Mouse (Mus musculus): ENCODE data around the gene Mcu. TPM values are rescaled to one million over a fixed set of nuclear protein-coding genes. Genes with fewer than 3 reads are reported as not detected.

Mcu gene
- total RNA-seq, 2 experiments from 2014 or later: 40.0 to 43.1 TPM

DNA sequence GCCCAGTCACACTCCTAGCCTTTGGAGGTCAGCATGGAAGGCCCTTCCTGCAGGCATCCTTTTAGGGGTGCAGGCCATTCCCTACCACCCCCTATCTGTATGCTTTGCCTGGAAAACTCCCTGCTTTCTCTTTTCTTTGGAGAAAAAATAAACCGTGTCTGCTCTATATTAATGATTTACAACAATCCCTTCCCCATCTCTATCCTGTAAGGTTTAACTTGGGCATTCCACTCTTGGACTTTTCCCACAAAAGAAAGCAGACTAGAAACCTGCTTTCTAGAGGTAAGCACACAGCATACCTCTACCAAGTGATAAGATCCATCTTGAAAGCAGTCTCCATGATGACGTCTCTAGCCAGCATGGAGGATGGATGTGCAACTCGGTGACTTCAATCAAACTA, 75.9 kb downstream of the Mcu start:
- no peak for ATAC-seq (replicated peaks; ENCODE audit: poor library complexity, severe bottlenecking)

DNA sequence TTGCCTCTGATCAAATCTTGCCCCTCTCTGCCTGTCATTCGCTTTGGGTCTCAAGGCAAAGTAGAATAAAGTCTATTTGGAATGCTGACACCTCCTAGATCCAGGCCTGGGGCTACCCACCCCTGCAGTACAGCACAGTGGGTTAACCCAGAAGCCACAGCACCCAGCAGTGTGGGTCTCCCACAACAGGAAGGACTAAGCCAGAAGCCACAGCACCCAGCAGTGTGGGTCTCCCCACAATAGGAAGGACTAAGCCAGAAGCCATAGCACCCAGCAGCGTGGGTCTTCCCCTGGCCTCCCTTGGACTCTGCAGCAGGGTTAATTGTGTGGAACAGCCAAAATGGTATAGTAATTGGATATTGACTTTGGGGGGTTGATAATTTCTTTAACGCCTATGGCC, 76.4 kb downstream of the Mcu start:
- ATAC-seq (replicated peaks; ENCODE audit: poor library complexity, severe bottlenecking): peak; percentile 40

DNA sequence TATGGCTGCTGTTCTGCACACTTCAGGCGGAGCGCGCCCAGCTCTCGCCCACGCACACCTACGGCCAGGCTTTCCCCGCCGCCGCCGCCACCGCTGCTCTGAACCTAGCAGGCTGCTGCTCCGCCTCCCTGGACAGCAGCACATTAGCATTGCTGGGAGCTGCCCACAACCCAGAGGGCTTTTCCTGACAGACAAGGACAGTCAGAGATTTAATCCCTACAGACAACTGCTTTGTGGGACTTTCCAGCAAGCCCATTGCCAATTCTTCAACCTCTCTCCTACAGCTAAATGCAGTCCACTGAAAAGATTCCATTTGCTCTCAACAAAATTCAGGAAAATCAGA, 77.0 kb downstream of the Mcu start:
- ATAC-seq (replicated peaks; ENCODE audit: poor library complexity, severe bottlenecking): no peak; the same call in 1 of the 2 replicates

DNA sequence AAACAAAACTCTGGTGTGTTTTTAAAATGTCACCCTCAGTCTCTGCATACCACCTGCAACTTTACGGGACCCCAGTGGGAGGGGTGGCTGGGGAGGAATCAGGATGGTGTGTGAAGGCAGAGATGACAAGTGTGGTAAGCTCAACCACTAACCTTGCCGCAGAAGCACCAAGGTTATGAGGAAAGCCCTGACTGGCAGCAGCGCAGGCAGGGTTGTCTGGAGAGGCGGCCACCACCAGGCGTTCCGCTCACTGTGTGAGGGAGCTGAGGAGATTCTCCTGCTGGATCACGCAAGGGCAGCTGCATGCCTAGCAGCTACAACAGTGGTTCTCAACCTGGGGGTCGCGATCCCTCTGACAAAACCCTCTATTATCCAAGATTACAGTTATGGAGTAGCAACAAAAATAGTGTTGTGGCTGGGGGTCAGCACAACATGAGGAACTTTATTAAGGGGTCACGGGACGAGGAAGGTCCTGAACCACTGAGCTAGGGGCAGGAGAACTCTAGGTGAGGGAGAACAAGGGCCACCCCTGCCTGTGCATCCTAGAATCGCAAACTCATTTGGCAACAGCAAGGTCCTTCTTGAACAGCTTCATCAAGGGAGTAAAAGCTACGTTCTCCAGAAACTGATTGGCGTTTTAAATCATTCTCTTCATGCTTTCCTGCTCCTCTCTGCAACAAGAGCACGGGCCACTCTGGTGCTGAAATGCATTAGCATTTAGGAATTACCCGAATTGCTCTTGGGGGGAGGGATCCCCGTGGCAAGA, 77.5 kb downstream of the Mcu start:
- peak; percentile 39 for ATAC-seq (replicated peaks; ENCODE audit: poor library complexity, severe bottlenecking)

DNA sequence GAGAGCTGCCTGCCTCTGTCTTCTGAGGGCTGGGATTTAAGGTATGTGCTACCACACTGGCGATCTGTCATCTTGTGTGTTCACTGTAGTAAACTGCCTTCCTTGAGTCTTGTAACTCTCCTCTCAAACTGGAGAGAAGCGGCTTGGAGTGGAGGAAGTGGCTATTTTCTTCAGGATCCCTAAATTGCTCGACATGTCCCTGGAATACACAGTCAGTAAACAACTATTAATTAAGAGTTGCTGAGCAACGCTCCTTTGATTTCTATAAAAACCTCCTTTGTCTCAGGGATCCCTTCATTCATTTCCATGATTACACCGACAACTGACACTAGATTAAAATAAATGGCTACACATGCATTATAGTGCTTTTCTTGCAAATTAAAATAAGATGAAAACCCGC, 78.4 kb downstream of the Mcu start:
- no peak for ATAC-seq (replicated peaks; ENCODE audit: poor library complexity, severe bottlenecking)

DNA sequence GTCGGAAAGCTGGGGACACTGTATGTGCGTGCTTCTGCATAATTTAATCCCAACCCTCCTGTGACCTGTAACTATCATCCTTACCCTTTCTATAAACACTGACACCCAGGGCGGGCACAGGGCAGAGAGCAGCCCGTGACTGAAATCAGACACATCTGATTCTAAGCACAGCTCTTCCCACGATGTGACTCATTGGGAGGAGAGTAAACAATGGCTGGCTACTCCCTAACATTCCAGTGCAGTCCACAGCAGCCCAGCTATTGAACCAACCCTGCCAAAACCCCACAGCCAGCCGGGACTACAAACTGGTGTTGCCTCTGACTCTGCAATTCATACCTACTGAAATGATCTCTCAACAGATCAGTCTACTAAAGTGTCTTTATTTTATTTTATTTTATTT, 78.9 kb downstream of the Mcu start:
- no peak for ATAC-seq (replicated peaks; ENCODE audit: poor library complexity, severe bottlenecking)

DNA sequence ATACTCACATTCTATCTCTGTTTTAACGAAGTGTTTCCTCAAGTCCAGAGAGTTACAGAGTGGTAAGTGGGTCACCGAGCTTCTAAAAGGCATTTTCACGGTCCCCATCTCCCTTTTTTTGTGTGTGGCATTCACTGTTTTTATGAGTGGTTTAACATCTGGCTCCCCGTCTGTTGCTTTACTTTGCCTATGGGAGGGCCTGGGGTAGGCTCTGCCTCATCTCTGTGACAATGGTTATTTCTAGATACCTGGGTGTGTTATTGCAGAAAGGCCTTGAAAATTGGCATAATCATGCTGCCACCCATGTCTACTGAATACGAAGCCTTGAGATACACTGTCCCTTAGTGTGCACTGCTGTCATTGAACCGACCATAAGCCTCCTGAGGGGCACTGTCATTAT, 84.2 kb downstream of the Mcu start:
- no peak for ATAC-seq (replicated peaks; ENCODE audit: poor library complexity, severe bottlenecking)

DNA sequence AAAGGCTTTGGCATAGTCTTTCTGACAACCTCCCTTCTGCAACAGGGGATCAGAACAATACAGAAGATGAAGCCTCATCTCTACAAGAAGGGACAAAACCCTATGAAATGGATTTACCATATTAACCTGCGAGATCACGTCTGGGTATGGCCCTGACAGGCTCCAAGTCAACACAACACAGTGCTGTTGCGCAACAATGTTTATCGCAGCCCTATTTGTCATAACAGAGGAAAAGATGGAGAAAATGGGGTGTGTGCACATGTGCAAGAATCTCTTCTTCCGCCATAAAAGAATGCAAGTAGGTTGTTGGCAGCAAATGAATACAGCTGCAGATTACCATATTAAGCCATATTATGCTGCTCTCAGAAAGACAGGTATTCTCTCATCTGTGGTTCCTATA, 88.7 kb downstream of the Mcu start:
- ATAC-seq (replicated peaks; ENCODE audit: poor library complexity, severe bottlenecking): no peak

DNA sequence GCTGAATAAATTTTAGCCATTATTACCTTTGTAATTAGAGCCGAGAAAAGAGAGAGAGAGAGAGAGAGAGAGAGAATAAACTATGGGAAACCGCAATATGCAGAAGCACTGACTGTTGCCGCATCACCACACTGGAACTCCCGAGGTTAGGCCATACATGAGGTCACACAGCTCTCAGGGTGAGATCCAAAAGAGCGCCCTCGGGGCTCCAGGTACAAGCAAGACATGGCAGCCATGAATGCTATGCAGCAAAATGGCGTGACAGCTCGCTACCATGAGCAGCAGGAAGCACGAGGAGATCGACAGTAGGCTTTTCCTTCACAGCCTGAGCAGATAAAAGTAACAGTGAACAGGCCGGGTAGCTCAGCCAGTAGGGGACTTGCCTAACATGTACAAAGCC, 89.2 kb downstream of the Mcu start:
- ATAC-seq (replicated peaks; ENCODE audit: poor library complexity, severe bottlenecking): no peak

DNA sequence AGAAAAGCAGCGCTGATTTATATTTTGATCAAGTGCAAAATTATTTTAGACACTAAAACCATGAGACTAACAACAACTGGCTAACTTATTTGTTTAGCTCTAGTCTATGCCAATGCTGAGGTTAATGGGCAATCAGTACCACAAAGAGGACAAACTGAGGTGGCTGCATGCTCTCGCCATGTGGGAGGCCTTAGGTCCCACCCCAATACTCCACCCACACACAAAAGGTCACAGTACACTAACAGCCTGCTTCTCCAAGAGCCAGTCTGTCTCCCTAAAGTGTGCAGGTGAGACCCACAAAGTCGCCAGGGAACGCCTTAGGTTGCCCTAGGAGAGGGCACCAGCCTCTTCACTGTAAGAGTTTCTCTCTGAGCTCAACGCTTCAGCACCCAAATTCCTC, 91.8 kb downstream of the Mcu start:
- no peak for ATAC-seq (replicated peaks; ENCODE audit: poor library complexity, severe bottlenecking)

DNA sequence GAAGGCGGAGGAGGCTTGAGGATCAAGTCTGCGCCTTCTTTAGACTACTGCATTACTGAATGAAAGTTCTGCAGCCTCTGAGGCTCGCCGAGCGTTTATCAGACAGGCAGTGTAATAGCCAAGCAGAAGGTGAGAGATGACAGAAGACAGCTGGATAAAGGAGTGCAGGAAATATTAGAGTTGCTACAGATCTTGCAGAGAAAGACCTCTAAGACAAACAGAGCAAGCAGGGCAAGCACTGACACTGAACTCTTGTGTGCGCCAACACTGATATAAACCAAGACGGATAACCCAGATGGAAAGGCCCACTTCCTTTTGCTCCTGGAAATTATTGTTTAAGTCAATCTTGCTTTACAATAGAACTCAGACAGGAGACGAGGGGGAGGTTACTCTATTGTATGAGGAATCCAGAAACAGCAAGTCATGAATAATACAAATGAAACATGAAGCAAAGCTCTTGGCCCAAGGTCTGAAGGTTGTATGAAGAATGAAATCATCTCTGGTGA, 92.6 kb downstream of the Mcu start:
- ATAC-seq (replicated peaks; ENCODE audit: poor library complexity, severe bottlenecking): no peak

DNA sequence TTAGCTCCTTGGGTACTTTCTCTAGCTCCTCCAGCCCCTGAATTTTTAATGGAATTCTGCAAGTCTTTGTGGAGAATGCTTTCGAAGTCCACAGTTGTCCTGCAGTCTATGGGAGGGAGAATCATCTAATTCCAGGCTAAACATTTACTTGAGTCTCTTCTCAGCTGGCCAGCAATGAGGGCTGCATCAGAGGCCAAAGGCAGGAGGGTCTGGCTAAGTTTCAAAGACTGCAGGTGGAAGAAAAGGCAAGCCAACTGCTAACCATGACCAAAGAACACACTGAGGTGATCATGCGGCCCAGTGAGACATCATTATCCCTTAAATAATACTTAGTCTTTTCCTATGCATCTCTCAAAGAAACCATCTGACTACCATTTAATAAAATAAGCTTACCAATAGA, 95.8 kb downstream of the Mcu start:
- no peak for ATAC-seq (replicated peaks; ENCODE audit: poor library complexity, severe bottlenecking)

DNA sequence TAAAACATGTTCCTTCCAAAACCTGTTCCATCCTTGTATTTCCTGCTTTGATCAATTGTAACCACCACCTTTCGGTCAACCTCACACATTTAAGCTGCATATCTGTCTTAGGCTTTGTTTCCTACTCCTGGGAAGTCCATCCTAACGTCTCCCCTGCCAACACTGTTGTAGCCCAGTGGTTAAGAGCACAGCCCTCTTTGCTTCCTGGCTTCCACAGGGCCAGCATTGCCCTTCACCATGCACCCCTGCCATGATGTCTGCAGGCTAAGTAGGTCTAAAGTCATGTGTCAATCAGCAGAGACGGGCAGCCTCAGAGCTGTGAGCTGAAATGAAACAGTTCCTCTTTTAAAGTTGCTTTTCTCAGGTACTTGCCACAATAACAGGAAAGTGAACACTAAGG, 97.1 kb downstream of the Mcu start:
- no peak for ATAC-seq (replicated peaks; ENCODE audit: poor library complexity, severe bottlenecking)

DNA sequence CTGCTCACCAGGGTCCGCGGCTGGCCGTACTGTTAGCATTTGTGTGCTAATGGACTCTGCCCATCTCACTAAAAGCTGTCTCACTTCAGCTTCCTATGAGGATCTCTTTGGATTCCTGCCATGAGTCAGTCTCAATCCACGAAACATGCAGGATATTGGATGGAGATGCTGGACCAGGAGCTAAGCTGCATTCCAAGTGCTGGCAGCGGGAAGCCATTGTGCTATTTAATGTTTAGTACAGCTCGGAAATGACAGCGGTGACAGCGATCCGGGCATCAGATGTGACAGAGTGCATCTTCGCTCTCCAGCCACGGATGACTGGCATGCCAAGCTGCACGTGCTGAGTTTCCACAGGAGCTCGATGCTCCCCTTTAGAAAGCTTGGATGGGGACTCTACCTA, 99.3 kb downstream of the Mcu start:
- no peak for ATAC-seq (replicated peaks; ENCODE audit: poor library complexity, severe bottlenecking)

DNA sequence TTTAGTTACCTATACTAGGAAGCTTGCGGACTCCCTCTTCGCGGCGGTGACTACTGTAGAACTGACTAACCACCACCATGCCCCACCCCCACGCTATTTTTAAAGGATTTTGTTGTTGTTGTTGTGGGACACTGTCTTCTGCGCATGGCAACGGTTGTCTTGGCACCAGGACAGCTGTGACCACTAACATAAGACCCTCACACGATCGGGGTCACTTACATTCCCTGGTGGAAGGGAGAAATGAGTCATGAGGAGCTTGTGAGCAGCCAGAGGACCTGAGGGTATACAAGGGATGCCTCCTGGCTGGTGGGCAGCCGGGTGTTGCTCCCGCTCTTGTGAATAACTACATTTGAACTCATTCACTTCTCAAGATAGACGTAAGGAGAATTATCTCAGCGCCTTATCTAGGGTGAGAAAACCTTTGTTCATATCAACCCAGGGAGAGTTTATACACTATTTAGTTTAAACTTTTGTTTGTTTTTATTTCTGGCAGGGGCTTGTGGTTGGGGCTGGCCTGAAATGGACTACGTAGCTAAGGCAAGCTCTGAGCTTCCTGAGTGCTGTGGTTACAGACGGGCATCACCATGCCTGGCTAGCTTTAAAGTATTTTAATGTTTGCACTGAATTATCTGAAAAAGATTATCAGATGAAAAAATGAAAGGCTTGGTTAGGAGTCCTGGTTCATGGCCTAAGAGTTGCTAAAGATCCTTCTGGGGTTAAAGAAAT, 101.6 kb downstream of the Mcu start:
- no peak for ATAC-seq (replicated peaks; ENCODE audit: poor library complexity, severe bottlenecking)

DNA sequence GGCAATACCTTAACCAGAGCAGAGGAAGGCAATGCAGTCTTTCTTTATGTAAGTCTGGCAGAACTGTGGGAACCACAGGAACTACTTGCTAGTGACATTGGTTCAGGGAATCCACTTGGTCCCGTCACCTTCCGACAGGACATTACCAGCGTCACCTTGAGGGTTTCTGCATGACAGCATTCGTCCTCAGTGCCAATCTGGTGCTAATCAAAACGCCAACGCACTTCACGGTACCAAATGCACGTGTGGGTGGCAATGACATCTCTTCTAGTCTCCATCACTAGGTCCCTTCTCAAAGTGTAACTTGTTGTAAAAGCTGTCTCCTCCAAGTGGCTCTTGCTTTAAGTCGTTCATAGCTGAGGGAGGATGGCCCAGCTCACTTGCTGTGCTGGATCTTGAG, 104.3 kb downstream of the Mcu start:
- ATAC-seq (replicated peaks; ENCODE audit: poor library complexity, severe bottlenecking): no peak

DNA sequence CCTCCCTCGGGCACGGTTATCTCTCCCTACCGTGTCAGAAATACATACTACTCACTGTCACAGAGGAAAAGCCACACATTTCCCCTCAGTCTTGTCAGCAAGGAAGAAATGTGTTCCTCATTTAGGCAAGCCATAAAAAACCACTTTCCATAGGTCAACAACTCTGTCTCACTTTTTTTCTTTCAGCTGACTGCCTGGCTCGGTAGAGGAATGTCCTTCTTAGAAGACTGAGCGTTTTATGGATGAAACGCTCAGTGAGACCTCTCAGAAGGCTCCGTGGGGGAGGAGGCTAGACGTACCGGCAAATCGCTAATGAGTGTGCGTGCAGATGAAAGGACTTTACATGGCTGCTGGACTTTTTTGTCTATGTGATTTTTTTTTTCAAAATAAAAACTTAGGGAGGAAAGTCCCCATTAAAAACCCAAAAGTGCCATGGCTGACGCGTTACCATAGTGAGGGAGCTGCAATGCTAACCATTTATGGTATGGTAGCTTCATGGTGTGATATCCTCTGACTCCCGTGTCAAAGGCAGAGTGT, 105.0 kb downstream of the Mcu start:
- ATAC-seq (replicated peaks; ENCODE audit: poor library complexity, severe bottlenecking): peak; percentile 59

DNA sequence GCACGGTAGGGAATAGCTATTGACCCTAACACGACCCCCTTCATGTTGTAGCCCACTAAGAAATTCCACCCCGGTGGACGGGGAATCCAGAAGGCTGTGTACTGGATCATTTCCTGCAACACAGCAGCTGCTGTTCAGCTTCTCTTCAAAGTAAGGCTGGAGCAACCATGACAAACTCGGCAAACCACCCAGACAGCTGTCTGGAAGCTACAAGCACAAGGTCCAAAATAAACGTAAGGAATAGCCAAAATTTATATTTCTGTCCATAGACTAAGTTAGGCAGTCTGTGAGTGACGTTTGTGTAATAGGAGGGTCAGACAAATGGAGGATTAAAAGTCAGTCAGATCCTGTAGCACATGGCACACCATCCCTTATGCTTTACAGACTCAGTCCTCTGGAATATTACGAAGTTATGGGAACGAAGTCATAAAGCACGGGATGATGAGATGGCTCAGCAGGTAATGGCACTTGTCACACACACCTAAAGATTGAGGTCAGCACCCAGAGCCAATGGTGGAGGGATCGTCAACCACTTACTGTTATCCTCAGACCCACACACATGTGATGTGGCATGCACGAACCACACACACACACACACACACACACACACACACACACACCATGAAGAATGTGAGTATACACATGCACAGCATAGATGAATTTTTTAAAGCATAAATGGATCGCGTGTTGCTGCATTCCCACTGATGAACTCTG, 105.6 kb downstream of the Mcu start:
- ATAC-seq (replicated peaks; ENCODE audit: poor library complexity, severe bottlenecking): peak; percentile 12; the same call in 1 of the 2 replicates

DNA sequence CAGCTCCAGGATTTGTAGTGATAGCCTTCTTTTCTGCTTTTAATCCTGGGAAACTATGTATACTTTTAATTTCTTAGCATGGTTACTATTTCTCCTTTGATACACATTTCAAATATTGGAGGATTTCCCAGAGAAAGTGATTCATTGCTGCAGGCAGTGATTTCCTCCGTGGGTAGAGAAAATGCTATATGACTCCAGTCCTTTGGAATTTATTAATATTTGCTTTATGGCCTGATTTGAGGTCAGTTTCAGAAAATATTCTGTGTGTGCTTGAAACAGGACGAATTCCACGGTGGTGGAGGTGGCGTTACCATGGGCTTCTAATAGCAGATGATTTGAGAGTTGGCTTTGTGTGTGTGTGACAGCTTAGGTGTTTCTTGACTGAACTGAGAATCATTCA, 107.3 kb downstream of the Mcu start:
- ATAC-seq (replicated peaks; ENCODE audit: poor library complexity, severe bottlenecking): no peak

DNA sequence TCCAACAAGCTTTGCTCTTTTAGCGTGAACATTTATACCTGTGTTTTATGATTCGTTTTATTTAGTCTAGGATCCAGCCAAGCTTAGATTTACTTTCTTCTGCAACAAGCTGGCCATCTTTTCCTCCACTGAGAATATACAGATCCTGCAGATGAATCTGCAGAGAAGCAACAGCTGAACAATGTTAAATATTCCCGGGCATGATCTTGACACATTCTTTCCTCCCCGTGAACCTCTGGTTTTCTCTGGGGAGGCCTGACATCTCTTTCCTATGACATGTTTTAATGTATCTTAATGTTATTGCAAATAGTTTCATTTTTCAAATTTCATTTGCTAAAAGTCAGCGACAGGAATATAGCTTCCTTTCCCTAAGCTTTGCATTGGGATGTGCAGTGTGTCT, 109.8 kb downstream of the Mcu start:
- ATAC-seq (replicated peaks; ENCODE audit: poor library complexity, severe bottlenecking): no peak

DNA sequence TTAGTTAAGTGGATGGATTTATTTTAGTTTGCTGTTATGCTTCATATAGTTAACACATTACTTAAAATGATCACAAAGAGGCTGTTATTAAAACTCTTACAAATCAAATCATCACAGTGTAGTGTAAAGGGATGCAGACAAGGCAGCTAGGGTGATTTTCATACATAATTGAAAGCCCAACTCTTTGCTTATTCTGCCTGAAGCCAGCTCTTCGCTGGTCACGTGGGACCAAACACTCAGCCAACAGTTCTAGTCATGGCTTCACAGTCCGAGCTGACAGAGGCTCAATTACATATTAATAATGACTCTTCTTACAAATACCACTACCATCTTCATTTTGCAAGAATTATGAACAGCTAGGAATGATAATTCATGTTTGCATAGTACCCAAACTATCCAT, 112.2 kb downstream of the Mcu start:
- no peak for ATAC-seq (replicated peaks; ENCODE audit: poor library complexity, severe bottlenecking)

Data from granulocyte monocyte progenitor cell, adult 5-6 weeks (primary cell).